Mouse (Mus musculus): Measurements from ENCODE around the gene Echdc3.

GRCm38 (mm10) chr2:6173013-6173412 is 39.8 kb downstream of the Echdc3 start:
- TF ChIP-seq EP300 (optimal IDR thresholded peaks at IDR 0.05): no peak
- TF ChIP-seq CTCF (IDR thresholded peaks at IDR 0.05; ENCODE audit: low read depth): no peak

All from stomach, postnatal 0 days (tissue).